Mouse (Mus musculus): ENCODE results near the gene Myrfl. TPM values are rescaled to one million over a fixed set of nuclear protein-coding genes. Genes with fewer than 3 reads are reported as not detected.

The Myrfl gene
- total RNA-seq, 2 experiments from 2014 or later = 0.58 to 0.71 TPM

DNA sequence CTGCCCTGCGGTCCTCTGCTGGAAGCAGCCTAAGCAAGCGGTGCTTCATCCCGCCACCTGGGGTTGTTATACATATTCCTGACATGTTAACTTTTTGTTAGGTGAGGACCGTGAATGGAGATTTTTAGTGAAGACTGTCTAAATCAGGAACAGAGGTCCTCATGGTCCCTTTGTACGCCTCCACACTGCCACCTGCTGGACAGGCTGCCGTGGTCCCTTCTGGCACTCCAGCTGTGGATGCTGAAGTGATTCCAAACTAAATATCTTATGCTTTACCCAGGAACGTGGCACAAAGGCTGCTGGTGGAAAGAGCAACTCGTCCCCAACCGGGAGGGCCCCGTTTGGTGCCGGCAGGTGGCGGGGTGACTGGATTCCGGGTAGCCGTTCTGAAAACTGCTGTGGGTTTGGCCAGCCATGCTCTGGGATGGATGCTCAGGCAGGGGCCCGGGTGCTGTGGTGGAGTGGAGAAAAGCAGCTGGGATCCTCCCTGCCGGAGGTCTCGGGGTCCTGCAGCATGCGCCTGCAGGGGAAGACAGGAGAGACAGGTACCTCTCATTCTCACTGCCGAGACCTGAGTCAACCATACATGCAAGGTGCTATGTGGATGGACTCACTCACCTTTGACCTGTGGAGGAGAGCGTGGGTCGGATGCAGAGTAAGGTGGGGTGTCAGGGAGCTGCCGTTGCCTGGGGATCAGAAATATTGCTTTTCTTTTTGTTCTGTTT lies 47.8 kb downstream of the Myrfl start:
- DNase-seq (ENCODE audit: extremely low spot score in 1 of 2, low spot score in 2 of 2) = peak; percentile 77 to 90
- intact Hi-C loops (cut with DNase I) = no loop called here

DNA sequence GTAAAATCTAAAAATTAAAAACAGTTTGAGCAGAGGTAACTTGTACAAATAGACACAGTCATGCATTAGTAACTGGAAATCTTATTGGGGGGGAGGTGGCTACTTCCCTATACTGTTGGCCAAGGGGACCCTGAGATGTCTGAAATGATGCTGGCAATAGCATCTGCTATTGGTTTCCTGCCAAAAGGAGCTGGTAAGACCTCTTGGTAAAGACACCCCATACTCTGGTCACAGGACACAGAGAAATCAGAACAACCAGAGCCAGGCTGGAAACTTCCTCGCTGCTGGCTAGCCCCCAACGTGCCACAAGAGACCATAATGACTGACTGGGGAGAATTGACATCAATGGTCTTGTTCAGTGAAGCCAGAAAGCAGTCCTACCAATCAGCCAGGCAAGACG lies 55.2 kb downstream of the Myrfl start:
- intact Hi-C loops (cut with DNase I) = no loop called here
- DNase-seq (ENCODE audit: extremely low spot score in 1 of 2, low spot score in 2 of 2) = no peak

DNA sequence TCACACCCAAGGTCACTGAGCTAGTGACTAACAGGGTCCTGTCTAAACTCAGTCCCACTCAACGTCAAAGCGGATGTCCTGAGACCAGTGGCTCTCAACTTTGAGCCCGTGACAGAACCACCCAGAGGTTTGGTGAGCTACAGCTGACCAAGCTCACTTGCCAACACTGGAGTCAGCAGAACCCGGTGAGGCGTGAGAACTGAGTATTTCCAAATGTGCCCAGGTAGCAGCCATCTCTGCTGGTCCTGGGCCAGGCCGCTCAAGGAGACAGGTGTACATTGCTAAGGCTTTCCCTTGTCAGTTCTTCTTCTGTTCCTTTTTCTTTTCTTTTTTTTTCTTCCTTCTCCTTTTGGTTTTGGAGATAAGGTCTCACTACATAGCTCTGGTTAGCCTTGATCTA lies 66.0 kb downstream of the Myrfl start:
- DNase-seq (ENCODE audit: extremely low spot score in 1 of 2, low spot score in 2 of 2) = no peak
- intact Hi-C loops (cut with DNase I) = no loop called here

DNA sequence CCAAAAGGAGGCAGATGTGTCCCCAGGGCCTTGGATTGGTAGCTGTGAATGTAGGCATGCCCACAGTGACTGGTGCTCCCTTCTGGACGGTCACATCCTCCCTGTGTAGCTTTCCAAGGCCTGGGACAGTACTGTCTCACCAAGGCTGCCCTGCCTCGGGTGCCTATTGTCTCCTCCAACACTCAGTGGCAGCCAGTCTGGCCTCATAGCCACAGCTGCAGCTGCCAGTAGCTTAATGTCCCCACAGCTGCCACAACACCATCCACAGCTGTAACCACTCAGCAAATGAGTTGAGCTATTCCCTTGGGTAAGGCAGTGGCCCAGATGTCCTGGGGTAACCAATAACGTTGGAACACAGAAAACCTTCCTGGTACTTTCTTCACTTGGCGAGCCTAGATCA lies 68.6 kb downstream of the Myrfl start:
- intact Hi-C loops (cut with DNase I) = no loop called here
- no peak for DNase-seq (ENCODE audit: extremely low spot score in 1 of 2, low spot score in 2 of 2)

DNA sequence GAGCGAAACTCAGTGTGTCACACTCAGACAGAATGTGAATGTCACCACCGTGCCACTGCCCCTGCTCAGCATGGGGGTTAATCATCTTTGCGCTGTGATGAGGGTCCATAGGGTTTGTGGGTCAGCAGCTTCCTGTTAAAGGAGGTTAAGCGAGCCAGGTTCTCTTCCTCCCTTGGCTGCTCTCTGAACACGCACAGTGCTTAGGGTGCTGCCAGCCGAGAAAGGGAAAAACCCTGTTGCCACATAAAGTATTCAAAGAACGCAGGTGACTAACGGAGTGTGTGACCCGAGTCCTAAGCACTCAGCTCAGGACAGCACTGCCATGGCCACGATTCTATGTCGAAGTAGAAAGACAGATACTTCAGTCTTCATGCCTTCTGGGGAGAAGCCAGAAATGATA lies 69.4 kb downstream of the Myrfl start:
- DNase-seq (ENCODE audit: extremely low spot score in 1 of 2, low spot score in 2 of 2) = no peak
- intact Hi-C loops (cut with DNase I) = no loop called here

DNA sequence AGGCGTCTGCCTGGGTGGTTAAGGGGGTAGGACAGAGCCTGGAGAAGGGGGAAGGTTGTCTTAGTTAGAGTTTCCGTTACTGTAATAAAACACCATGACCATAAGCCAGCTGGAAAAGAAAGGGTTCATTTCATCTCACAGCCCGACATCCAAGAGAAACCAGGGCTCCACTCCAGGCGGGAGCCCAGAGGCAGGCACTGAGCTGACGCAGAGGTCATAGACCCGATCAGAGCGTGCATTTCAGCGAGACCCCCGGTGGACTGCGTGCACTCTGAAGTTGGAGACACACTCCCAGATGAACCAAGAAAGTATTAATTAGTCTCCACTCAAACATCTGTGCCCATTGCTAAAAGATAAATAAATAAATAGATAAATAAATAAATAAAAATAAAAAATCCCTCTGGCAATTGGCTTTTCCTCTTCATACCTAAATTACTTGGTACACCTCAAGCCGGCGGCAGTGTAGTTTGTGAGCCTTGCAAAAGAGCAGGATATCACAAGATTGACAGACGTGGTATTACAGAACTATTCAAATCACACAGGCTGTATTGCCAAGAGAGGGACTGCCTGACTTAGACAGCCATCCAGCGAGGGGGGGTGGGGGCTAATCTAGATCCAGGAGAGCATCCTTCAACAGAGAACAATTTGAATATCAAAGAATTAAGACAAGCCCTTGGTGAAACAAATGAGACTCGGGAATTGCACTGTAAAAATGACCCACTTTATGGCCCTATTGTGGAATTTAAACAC lies 81.2 kb downstream of the Myrfl start:
- intact Hi-C loops (cut with DNase I) = no loop called here
- DNase-seq (ENCODE audit: extremely low spot score in 1 of 2, low spot score in 2 of 2) = no peak

DNA sequence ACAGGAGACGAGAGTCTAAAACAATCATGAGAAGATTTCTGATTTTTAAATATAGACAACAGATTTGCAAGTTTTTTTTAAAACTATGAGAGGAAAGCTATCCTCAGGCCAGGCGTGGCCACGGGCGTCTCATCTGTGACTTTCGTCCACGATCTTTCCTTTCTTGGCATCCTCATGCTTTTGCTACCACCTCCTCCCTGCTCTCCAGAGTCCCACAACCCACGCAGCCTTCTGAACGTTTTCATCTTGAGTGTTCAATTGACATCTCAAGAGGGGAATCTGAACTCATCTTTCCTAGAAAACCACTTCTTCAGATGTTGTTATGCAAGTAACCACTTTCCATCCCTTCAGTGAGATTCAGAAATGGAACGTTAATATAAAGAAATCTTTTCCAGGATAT lies 83.6 kb downstream of the Myrfl start:
- intact Hi-C loops (cut with DNase I) = no loop called here
- DNase-seq (ENCODE audit: extremely low spot score in 1 of 2, low spot score in 2 of 2) = no peak

DNA sequence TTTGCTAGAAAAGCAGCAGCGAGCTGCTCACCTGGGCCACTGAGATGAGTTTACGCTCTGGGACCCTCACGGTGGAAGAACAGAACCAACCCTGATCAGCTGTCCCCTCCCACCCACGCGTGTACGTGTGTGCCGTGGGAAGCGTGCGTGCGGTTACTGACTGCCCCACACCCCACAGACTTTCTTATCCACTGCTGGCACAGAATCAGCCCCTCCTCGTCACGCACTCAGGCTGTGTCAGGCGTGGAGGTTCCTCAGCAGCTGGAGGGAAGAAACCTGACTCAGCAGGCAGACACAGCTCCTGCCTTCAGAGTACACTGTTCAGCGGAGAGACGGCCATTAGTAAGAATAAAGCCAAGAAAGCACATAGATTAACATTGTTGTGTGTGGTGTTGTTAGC lies 86.0 kb downstream of the Myrfl start:
- DNase-seq (ENCODE audit: extremely low spot score in 1 of 2, low spot score in 2 of 2) = peak in 1 of 2 experiments; percentile 33
- intact Hi-C loops (cut with DNase I) = no loop called here

DNA sequence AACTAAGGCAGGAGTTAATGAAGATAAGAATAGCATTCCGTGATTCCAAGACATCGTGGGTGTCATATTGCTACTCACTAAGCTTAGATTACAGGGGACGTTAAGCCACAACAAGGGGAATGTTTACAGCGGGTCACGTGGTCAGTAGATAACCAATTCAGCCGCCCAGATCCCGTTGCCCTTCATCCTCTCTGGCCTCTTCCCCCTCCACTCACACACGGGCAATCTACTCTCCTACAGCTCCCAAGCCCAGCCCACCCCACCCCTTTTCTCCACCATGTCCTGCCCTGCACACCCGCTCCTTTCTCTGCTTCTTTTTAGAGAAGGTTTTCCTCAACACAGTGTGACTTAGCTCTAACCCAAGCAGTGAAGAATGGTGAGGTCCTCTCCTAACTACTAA lies 87.3 kb downstream of the Myrfl start:
- no peak for DNase-seq (ENCODE audit: extremely low spot score in 1 of 2, low spot score in 2 of 2)
- intact Hi-C loops (cut with DNase I) = no loop called here

DNA sequence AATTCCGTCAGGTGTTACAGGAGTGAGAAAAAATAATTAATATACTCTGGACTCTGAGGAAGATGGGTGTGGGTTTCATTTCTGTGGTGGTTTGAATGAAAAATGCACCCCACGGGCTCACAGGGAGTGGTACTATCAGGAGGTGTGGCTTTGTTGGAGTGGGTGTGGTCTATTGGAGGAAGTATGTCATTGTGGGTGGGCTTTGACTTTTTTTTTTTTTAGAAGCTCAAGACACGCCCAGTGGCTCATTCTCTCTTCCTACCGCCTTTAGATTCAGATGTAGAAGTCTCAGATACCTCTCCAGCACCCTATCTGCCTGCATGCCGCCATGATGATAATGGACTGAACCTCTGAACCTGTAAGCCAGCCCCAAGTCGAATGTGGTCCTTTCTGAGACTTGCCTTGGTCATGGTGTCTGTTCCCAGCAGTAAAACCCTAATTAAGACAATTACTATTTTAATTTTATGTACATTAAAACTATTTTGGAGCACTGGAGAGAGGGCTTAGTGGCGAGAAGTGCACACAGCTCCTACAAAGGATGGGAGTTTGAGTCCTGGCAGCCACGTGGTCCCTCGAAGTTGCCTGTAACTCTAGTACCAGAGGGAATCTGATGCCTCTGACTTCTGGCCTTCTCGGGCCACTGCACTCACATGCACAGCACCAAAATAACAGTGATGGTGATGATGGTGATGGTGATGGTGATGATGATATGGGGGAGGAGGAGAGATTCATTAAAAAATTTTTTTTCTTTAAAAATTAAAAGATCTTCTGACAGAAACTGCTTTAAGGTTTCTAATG lies 88.0 kb downstream of the Myrfl start:
- DNase-seq (ENCODE audit: extremely low spot score in 1 of 2, low spot score in 2 of 2) = no peak
- intact Hi-C loops (cut with DNase I) = no loop called here

DNA sequence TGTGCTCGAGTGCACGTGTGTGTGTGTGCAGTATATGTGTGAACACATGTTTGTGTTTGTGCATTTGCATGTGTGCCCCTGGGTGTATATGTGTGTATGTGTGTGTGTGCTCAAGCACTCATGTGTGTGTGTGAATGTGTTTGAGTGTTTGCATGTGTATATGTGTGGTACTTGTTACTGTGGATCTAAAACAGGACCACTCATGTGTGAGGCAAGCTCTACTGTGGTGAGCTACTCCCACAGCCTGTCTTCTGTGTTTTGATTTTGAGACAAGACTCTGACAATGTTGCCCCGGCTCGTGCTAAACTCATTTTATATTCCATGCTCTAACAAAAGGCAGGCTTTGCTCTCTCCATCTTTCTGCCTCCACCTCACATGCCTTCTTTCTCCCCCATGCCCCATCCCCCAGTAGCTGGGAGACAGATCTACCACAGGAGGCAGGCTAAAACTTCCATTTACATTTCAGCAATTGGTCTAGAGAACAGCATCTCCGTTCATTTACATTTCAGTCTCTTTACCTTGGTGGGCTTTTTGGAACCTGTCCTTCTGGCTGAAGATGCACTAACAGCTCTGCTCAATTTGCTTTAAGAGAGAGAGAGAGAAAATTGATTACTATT lies 94.4 kb downstream of the Myrfl start:
- no peak for DNase-seq (ENCODE audit: extremely low spot score in 1 of 2, low spot score in 2 of 2)
- intact Hi-C loops (cut with DNase I) = no loop called here

DNA sequence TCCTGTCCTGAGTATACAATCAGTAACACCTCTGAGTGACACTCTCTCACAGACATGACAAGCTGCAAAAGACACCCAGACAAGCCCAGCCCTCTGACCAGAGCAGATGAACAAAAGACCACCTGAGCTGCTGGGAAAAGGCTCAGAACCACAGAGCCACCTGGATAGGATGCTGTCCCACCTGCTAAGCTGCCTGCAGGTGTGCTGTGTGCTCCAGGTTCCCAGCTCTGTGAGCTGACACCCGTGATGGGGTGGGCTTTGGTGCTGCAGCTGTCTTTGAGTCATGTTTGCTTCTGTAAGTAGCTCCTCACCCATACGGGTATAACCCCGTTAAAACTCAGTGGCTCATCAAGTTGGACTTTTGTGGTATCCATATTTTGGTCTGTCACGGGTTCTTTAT lies 95.4 kb downstream of the Myrfl start:
- no peak for DNase-seq (ENCODE audit: extremely low spot score in 1 of 2, low spot score in 2 of 2)
- intact Hi-C loops (cut with DNase I) = no loop called here

DNA sequence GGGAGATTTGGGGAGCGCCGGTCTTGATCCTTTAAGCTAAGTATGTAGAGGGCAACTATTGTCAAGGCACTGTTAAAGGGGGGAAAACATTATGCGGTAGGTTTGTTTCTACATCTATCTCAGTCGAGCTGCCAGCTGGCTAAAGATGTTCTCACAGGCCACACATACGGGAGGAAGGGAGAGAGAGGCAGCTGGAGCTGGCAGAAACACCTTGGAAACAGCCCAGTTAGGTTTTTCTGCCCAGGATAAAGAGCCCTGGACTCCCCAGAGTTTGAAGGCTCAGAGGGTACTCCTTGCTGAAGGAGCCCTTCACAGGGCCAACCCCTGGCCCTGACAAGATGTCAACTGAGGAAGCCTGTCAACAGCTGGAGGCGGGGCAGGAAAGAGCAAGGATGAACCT lies 100.7 kb downstream of the Myrfl start:
- intact Hi-C loops (cut with DNase I) = no loop called here
- DNase-seq (ENCODE audit: extremely low spot score in 1 of 2, low spot score in 2 of 2) = no peak

DNA sequence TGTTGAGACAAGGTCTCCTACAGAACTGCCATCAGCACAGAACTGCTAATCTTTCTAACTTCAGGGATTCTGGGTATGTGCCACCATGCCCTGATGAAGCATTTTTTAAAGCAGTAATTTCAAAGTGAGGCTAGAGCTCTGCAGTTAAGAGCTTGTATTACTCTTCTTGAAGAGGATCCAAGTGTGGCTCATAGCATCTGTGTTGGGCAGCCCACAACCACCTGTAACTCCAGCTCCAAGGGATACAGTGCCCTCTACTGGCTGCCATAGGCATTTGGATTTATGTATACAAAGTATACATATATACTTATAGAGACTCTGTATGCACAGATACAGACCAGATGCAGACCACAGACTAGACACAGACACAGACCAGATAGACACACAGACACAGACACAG lies 107.6 kb downstream of the Myrfl start:
- intact Hi-C loops (cut with DNase I) = loop anchor here (5.0 kb wide), 1 partner anchor 207 kb away; the partner anchor contains the start of gene Cnot2
- peak; percentile 34 to 53 for DNase-seq (ENCODE audit: extremely low spot score in 1 of 2, low spot score in 2 of 2)

DNA sequence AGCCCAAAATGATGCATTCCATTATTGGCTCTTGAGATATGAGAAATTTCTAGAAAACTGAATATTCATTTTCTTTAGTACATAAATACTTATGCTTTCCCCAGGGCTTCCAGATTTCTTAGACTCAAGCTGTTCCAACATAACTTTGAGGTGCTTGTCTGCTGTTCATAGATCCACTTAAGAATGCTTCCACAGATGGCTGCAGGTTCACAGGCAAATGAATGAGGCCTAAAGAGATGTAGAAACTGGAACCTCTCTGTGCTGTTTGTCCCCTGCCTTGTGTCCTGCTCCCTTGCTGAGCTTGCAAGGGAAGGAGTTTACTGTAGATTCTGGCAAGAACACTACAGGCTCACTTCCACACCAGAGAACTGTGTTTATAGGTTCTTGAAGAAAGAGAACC lies 108.3 kb downstream of the Myrfl start:
- intact Hi-C loops (cut with DNase I) = loop anchor here (5.0 kb wide), 1 partner anchor 206 kb away; the partner anchor contains the start of gene Cnot2
- peak in 1 of 2 experiments; percentile 20 for DNase-seq (ENCODE audit: extremely low spot score in 1 of 2, low spot score in 2 of 2)

DNA sequence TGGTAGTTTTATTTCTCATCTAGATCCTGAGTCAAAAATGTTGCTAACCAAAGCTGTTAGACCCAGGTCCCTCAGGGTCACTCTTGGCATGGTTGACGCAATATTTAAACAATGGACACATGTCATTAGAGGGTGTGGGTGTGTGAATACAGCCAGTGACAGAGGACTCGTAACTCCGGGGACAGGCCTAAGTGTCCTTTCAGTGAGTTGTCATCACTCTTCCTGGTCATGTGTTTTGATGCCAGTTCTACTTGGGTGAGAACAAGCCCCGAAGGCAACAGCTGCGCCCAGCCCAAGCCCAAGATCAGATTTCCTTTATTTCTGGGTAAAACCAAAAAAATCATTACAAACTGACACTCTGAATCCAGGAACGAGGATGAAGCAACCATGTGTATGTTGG lies 112.6 kb downstream of the Myrfl start:
- intact Hi-C loops (cut with DNase I) = no loop called here
- DNase-seq (ENCODE audit: extremely low spot score in 1 of 2, low spot score in 2 of 2) = no peak

DNA sequence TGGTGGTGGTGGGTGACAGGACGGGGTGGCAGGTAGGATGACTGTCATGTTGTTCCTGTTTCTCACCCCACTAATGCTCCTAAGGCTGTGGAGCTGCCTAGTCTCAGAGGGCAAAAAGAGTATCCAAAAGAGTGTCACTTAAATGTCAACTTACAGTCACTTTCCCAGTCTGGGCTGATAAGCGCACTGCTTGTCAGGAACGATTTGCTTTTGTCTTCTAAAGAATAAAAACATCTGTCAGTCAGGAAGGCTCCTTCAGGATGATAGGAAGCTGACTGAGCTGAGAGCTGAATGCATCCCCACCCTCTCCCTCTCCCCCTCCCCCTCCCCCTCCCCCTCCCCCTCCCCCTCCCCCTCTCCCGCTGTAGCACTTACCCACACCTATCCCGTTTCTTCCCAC lies 113.7 kb downstream of the Myrfl start:
- no peak for DNase-seq (ENCODE audit: extremely low spot score in 1 of 2, low spot score in 2 of 2)
- intact Hi-C loops (cut with DNase I) = no loop called here

DNA sequence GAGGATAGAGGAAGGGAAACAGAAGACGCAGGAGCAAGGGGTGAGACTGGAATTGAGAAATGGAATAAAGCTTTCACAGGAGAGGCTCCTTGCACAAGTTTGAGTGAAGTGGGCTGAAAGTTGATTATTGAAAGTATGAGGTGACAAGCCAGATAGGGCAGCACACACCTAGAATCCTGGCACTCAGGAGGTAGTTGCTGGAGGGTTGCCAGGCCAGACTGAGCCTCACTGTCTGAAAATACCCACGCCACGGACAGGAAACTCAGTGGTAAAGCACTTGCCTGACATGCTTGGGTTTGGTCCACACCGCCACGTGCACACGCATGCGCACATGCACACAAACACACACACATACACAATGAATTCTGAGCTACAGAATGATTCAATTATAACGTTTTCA lies 118.8 kb downstream of the Myrfl start:
- intact Hi-C loops (cut with DNase I) = no loop called here
- DNase-seq (ENCODE audit: extremely low spot score in 1 of 2, low spot score in 2 of 2) = no peak

DNA sequence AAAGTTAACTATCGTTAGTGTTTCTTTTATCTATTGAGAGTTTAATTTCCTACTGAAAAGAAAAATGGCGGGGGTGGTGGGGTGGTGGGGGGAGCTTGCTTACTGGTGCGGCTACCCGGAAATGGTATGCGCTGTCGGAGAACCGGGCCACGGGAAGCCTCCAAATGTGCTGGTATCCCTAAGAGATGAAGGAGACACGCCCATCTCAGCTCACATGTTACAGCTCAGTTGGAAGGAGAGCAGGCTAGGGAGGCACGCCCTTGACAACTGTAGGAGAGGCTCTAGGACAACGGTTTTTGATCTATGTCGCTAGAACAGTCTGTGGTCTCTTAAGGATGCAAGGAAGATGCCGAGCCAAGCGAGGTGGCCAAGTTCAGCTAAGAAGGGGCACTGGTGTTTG lies 119.9 kb downstream of the Myrfl start:
- intact Hi-C loops (cut with DNase I) = no loop called here
- no peak for DNase-seq (ENCODE audit: extremely low spot score in 1 of 2, low spot score in 2 of 2)
